Mouse (Mus musculus) thymus, adult 2 months (tissue): ENCODE data around the gene Lrrc8e.

Source experiments
- CTCF ChIP-seq: fragments of 200-500 bp; IDR thresholded peaks from 2 replicates; pipeline ENCODE4 v1.5.1; 2012; ENCODE audit warnings: mild to moderate bottlenecking, control low read depth, low read length, moderate library complexity, borderline replicate concordance; ENCODE audit not compliant: control insufficient read depth, poor library complexity, insufficient read depth; ENCODE audit errors: extremely low read depth
- POLR2A ChIP-seq: fragments of 200-500 bp; IDR thresholded peaks from 2 replicates; pipeline ENCODE4 v1.6.1; 2012; ENCODE audit warnings: mild to moderate bottlenecking, low read length, control low read depth, moderate library complexity; ENCODE audit not compliant: control insufficient read depth, poor library complexity, insufficient read depth; ENCODE audit errors: extremely low read depth

DNA sequence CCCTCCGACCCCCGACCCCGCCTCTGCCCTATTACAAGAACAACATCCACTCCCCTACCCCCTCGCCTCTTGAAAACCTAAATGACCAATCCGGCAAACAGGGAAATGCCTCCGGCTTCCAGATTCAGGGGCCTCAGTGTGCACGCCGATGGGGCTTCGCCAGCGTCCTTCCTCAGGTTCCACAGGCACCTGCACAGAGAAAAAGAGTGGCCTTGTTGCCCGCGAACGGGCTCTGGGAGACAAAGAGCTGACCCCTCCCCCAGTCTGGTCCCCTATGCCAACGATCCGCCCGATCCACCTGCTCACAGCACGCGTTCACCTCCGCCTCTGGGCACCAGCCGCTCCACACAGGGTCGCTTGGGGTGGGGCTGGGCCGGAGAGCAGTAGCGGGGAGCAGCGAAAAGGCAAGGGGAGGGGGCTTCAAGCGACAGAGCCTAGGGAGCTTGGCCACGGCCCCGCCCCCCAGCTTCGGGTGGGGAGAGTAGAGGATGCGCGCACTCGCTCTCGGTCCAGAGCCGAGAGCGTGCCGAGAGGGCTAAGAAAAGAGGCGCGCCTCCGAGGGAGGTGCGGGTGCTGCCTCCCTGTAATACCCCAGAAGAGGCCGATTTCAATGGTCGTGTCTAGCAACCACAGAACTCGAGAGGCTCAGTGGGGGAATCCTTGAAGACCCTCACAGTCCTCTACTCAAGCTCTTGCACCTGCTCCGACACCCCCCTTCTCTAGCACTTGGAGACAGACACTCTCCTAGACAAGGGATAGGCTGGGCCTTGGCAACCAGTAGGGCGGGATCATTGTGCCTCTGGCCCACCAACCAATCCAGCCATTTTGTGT, 9.6 kb upstream of the Lrrc8e start, which contains the start of gene Prr36:
- TF ChIP-seq CTCF (no peak), POLR2A (no peak)
